Mouse (Mus musculus) bone marrow, adult 2 months (tissue): ENCODE results near the gene Zfp217. TPM values are rescaled to one million over a fixed set of nuclear protein-coding genes. Genes with fewer than 3 reads are reported as not detected.
A peak's percentile ranks its signal among the peaks of the same experiment; 100 is the strongest.

Experiments used
- H3K27ac ChIP-seq: fragments of 200-500 bp; 2 replicates; pipeline ENCODE4 v1.5.1; 2012; ENCODE audit warnings: low read depth, mild to moderate bottlenecking, control low read depth, inconsistent platforms, low read length; ENCODE audit not compliant: control insufficient read depth, poor library complexity, insufficient read depth
- H3K4me1 ChIP-seq: fragments of 200-500 bp; 2 replicates; pipeline ENCODE4 v1.6.1; 2011; ENCODE audit warnings: low read length; ENCODE audit not compliant: control insufficient read depth, insufficient read depth
- H3K4me3 ChIP-seq: fragments of 200-500 bp; replicated peaks from 2 replicates; pipeline ENCODE3; 2011; ENCODE audit warnings: mild to moderate bottlenecking, low read depth, low read length, control low read depth; ENCODE audit not compliant: control insufficient read depth
- CTCF ChIP-seq: fragments of 200-500 bp; IDR thresholded peaks from 2 replicates; pipeline ENCODE4 v1.5.1; 2011; ENCODE audit warnings: low read length, control low read depth; ENCODE audit not compliant: control insufficient read depth, insufficient read depth
- POLR2A ChIP-seq: fragments of 200-500 bp; IDR thresholded peaks from 2 replicates; pipeline ENCODE4 v1.6.1; 2011; ENCODE audit warnings: low read depth, mild to moderate bottlenecking, control low read depth, low read length, borderline replicate concordance; ENCODE audit not compliant: control insufficient read depth
- WGBS: fragments of 180-500 bp; shearing (Covaris S2); methylation state at CpG from one replicate; pipeline ENCODE4 v1.1.7; 2018; 5-methylcytosine and 5-hydroxymethylcytosine counted together
- polyA plus RNA-seq: library from polyadenylated mRNA; stranded (reverse); fragments of >200 nt; gene quantifications from 2 replicates; pipeline ENCODE4 v1.2.4, GENCODE M21; 2011; ENCODE audit warnings: low replicate concordance; ENCODE audit not compliant: missing spikeins, insufficient read depth, insufficient read length

Gene Zfp217
- polyA plus RNA-seq, 1 experiment: 23.7 TPM

DNA sequence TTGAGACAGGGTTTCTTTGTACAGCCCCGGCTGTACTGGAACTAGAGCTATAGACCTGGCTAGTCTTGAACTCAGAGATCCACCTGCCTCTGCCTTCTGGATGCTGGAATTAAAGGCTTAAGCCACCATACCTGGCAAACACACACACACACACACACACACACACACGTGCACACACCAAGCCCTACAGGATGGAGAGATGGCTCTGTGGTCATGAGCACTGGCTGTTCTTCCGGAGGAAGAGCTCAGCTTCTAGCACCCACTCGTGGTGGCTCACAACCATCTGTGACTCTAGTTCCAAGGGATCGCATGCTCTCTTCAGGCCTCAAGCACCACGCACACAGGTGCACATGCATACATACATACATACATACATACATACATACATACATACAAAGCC, 43.5 kb downstream of the Zfp217 start:
- TF ChIP-seq POLR2A (no peak), CTCF (no peak)
- WGBS: 54% methylated on average over 6 of the region's 6 CpGs
- no peaks in the 10 kb centered on the region; the same call in 1 of the 2 replicates for H3K4me1 ChIP-seq

DNA sequence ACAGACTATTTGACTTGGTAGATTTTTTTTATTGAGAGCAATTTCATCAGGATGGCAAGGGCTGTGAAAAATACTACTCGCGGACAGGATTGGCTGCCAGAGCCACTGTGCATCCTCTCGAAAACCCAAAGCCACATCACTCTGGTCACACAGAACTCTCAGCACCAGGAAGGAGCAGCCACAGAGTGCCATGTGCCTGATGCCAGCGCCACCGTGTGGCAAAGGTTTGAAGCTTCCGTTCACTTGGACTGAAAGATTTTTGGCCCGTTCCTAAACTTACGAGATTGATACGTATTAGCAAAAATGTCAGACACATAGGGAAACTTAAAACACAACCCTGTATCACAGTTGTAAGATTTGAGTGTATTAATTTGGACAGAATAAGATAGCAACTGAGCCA, 44.1 kb downstream of the Zfp217 start:
- 10% methylated on average over 9 of the region's 9 CpGs for WGBS
- peak; percentile 91 for TF ChIP-seq CTCF
- TF ChIP-seq POLR2A: no peak
- no peak overlapping the region for H3K4me3 ChIP-seq
- H3K4me1 ChIP-seq: no peaks in the 10 kb centered on the region; the same call in 1 of the 2 replicates
- H3K27ac ChIP-seq: no peak overlapping the region

More for the DNA sequence above, 43.5 kb downstream of the Zfp217 start:
- Histone ChIP-seq H3K27ac (no peak overlapping the region), H3K4me3 (no peak overlapping the region)

DNA sequence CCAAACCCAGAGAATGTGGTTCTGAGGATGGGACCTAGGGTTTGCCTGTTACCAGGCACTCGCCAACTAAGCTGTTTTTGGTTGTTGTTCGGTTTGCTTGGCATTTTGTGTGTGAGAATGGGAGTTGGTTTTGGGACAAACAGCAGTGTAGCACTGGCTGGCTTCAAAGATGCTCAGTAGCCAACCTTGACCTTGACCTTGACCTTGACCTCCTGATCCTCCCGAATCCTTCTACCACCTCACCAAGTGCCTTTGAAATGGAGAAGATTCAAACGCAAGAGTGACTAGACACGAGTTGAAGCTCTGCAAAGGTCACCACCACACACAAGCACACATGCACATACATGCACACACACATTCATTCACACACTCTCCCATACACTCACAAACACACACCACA, 44.6 kb downstream of the Zfp217 start:
- TF ChIP-seq POLR2A (no peak), CTCF (no peak)
- WGBS: 73% methylated on average over 5 of the region's 5 CpGs

DNA sequence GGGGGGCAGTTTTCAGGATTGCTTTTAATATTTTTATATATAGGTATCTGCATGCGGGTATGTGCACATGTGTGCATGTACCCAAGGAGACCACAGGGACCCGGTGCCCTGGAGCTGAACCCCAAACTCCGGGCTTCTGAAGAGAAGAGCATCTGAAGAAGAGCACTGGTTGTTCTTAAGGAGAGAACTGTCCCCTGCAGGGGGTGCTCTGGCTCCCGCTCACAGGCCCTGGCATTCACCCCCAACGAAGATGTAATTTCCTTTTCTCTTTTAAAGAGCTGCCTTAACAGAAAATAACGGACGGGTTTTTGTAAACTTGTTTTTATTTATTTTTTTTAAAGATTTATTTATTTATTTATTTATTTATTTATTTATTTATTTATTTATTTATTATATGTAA, 46.0 kb downstream of the Zfp217 start:
- no peaks in the 10 kb centered on the region; the same call in 1 of the 2 replicates for H3K4me1 ChIP-seq
- H3K27ac ChIP-seq: no peak overlapping the region
- 53% methylated on average over 7 of the region's 7 CpGs for WGBS
- TF ChIP-seq CTCF (peak; percentile 22; the same call in 1 of the 2 replicates), POLR2A (no peak)
- no peak overlapping the region for H3K4me3 ChIP-seq

More for the DNA sequence above, 44.6 kb downstream of the Zfp217 start:
- H3K4me3 ChIP-seq: no peak overlapping the region
- no peaks in the 10 kb centered on the region; the same call in 1 of the 2 replicates for H3K4me1 ChIP-seq
- H3K27ac ChIP-seq: no peak overlapping the region

DNA sequence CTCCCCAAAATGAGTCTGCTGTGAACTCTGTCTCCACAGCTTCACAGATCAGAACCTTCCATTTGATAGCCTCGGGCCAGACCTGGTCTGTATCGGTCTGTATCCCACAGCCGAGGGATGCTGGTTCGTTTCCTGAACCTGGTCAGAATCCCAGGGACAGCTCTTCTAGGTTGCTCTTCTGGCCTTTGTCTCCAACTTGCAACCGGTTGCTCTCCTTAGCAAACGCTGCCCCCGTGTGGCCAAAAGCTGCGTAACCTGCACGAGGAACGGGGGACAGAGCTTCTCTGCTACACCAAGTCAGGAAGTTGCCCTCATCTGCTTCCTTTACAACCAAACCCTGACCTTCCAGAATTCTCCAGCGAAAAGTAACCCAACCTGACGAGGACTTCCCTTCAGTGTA, 46.8 kb downstream of the Zfp217 start:
- no peak overlapping the region for H3K27ac ChIP-seq
- WGBS: 2% methylated on average over 12 of the region's 12 CpGs
- no peaks in the 10 kb centered on the region; the same call in 1 of the 2 replicates for H3K4me1 ChIP-seq

DNA sequence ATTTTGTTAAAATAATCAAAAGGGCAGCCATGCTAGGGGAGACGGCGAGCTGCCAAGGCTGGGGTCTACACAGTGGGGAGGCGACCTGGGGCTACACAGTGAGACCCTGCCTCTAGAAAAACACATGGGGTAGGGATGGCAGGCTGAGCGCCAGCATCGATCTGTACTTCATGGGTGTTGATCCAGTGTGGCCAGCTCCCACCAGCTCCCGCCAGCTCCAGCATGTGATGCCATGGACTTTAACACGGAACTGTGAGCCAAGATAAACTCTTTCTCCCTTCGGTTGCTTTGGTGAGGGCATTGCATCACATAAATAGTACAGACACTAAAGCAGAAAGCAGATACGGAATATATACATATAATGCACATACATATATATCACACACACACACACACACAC, 53.0 kb downstream of the Zfp217 start:
- Histone ChIP-seq H3K27ac (no peak overlapping the region), H3K4me3 (no peak overlapping the region), H3K4me1 (no peaks in the 10 kb centered on the region)
- TF ChIP-seq CTCF (no peak), POLR2A (no peak)
- 82% methylated on average over 9 of the region's 9 CpGs for WGBS

More for the DNA sequence above, 46.8 kb downstream of the Zfp217 start:
- H3K4me3 ChIP-seq: no peak overlapping the region
- TF ChIP-seq CTCF (peak; percentile 98), POLR2A (no peak)

DNA sequence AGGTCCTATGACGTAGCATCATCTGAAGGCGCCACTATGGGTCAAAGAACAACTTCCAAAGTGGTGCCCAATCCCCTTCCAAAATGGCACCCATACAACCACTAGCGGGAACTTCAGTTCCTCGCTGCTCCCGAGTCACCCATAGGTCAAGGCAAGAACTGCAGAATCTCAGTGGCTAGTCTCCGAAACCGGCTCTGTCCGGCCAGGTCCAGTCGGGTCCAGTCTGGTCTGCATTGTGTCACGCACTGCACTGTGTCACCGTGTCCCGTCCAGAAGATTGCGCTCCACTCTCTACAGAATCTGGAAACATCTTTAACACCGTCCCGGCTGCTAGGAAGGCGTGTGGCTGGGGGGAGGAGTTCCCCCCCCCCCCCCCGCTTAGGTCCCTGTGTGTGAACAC, 53.7 kb downstream of the Zfp217 start:
- 88% methylated on average over 17 of the region's 17 CpGs for WGBS

DNA sequence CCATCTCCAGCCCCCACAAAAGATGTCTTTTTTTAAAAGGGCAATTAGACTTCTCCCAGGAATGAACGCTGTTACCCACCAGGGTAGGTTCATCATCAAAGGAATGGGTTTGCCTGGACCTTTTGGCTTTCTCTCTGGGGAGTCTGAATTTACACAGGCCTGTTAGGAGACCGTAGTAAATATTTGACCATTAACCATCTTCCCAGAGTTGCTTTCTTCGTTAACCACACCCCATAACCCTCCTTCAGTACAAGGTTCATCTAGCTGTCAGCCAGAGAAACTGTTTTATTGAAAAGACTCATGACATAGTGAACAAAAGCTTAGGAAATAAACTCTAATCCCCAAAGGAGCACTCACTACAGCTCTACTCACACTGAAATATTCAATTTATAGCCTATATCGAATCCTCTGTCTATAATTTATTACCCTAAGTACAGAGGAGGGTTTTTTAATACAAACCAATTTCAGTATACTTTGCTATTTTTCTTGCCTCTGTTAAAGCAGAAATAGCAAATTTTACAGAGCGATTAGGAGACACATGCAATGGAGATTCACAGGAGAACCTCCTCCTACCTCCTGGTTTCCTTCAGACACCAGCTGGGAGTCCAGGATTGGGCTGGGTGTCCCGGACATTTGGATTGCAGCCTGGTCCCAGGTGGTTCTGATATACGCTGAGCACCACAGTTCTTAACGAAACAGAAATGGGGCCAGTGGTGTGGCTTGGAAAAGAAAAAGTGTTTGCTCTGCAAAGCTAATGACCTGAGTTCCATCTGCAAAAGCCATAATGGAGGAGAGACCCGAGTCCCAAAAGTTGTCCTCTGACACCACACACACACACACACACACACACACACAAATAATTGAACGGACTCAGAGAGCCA, 56.1 kb downstream of the Zfp217 start:
- Histone ChIP-seq H3K27ac (no peak overlapping the region), H3K4me3 (no peak overlapping the region), H3K4me1 (no peaks in the 10 kb centered on the region)
- WGBS: 76% methylated on average over 10 of the region's 10 CpGs
- TF ChIP-seq POLR2A (no peak), CTCF (no peak)

More for the DNA sequence above, 53.7 kb downstream of the Zfp217 start:
- Histone ChIP-seq H3K4me3 (no peak overlapping the region), H3K4me1 (no peaks in the 10 kb centered on the region), H3K27ac (no peak overlapping the region)
- TF ChIP-seq POLR2A (no peak), CTCF (no peak)
